9 mouse cellular contexts compared by ENCODE assay signal in genomic region chr4:98243941-98244929, GRCm38 (mm10).
A peak's percentile ranks its signal among the peaks of the same experiment; 100 is the strongest.
DNase-seq lines count a peak whose midpoint lies in the region; ATAC-seq and TF ChIP-seq lines count a peak whose summit lies in the region.
"Had no signal": no experiment of that assay in that cellular context is flagged by ENCODE, and none has a peak within 500 bp of the region (broad histone marks: within the 10 kb centered on the region; RNA-seq: fewer than 3 reads in every experiment).

No protein-coding gene starts in this region.

- no peak for TF ChIP-seq CTCF in lung, postnatal 0 days (IDR thresholded peaks at IDR 0.05)

- no peaks in the 10 kb centered on the region for H3K9me3 ChIP-seq in forebrain, embryonic 14.5 days (replicated peaks; ENCODE audit: control insufficient read depth, low read length)
- H3K9me3 ChIP-seq in lung, postnatal 0 days (ENCODE audit: low read length) = no peaks in the 10 kb centered on the region

- peak; percentile 86 for ATAC-seq in forebrain, embryonic 14.5 days
- peak; percentile 63 for ATAC-seq in lung, postnatal 0 days

- no peak for TF ChIP-seq EP300 in lung, postnatal 0 days (IDR thresholded peaks at IDR 0.05)

- peaks cover 8% of the 10 kb centered on the region for H3K4me1 ChIP-seq in forebrain, embryonic 14.5 days (ENCODE audit: control insufficient read depth, insufficient read depth, low read length)
- peaks cover 8% of the 10 kb centered on the region for H3K4me1 ChIP-seq in lung, postnatal 0 days (ENCODE audit: insufficient read depth, low read depth, low read length)

- peak overlapping the region; percentile 71 for H3K27ac ChIP-seq in forebrain, embryonic 14.5 days (ENCODE audit: low read depth, low read length)
- H3K27ac ChIP-seq in lung, postnatal 0 days (ENCODE audit: low read length) = peak overlapping the region; percentile 32; the same call in 1 of the 2 replicates
- H3K27ac ChIP-seq: liver, embryonic 14.5 days had no signal

- intact Hi-C loops in heart, postnatal 36 days (cut with DNase I) = loop anchor here (5.0 kb wide), 1 partner anchor 492 kb away; no protein-coding TSS in a partner anchor

- peak; percentile 41 for DNase-seq in right cerebral cortex, adult 18-20 months
- no peak for DNase-seq in right cerebral cortex, postnatal 36 days (ENCODE audit: low spot score in 2 of 2)
- peak; percentile 78 for DNase-seq in forebrain, embryonic 14.5 days (ENCODE audit: low spot score)
- DNase-seq in heart, postnatal 36 days = peak; percentile 11 to 35
- DNase-seq in kidney, postnatal 25 days = peak; percentile 17 to 60
- peak; percentile 56 for DNase-seq in lung, postnatal 0 days (ENCODE audit: low spot score)
- DNase-seq in right cerebral cortex, postnatal 25 days = peak; percentile 24
- no peak for DNase-seq in natural killer cell, adult 2 months (ENCODE audit: low spot score in 2 of 2)

- H3K9ac ChIP-seq in forebrain, embryonic 14.5 days (ENCODE audit: low read length) = peak overlapping the region; percentile 40; the same call in 1 of the 2 replicates
- no peak overlapping the region for H3K9ac ChIP-seq in lung, postnatal 0 days (replicated peaks; ENCODE audit: low read depth)
- H3K9ac ChIP-seq: liver, embryonic 14.5 days had no signal

- peak overlapping the region; percentile 49 for H3K4me2 ChIP-seq in forebrain, embryonic 14.5 days (ENCODE audit: low read length)
- H3K4me2 ChIP-seq in lung, postnatal 0 days (replicated peaks; ENCODE audit: low read depth, low read length) = peak overlapping the region; percentile 45

- peak overlapping the region; percentile 24 for H3K4me3 ChIP-seq in forebrain, embryonic 14.5 days (ENCODE audit: low read depth, low read length)
- H3K4me3 ChIP-seq in lung, postnatal 0 days (ENCODE audit: low read depth, low read length) = no peak overlapping the region

- no peaks in the 10 kb centered on the region for H3K36me3 ChIP-seq in forebrain, embryonic 14.5 days (ENCODE audit: control insufficient read depth, insufficient read depth, low read length)
- no peaks in the 10 kb centered on the region for H3K36me3 ChIP-seq in lung, postnatal 0 days (ENCODE audit: insufficient read depth, low read length)

- 8% methylated on average over 15 of the region's 16 CpGs for WGBS in forebrain, embryonic 14.5 days
- WGBS in lung, postnatal 0 days = 5% methylated on average over 15 of the region's 16 CpGs

- H3K27me3 ChIP-seq in forebrain, embryonic 14.5 days (replicated peaks; ENCODE audit: control insufficient read depth, insufficient read depth, low read length) = no peaks in the 10 kb centered on the region
- H3K27me3 ChIP-seq in lung, postnatal 0 days (replicated peaks; ENCODE audit: insufficient read depth, low read length) = no peaks in the 10 kb centered on the region

Comparison
In these comparisons a context has a peak if more than half of its experiments do, and no peak if none do; other contexts are left out.
1. DNase-seq: peak in right cerebral cortex, adult 18-20 months (single experiment), forebrain, embryonic 14.5 days (single experiment), heart, postnatal 36 days (2 of 2), kidney, postnatal 25 days (2 of 2), lung, postnatal 0 days (single experiment) and right cerebral cortex, postnatal 25 days (single experiment); none in right cerebral cortex, postnatal 36 days (0 of 2) and natural killer cell, adult 2 months (0 of 2).